Mouse (Mus musculus): ENCODE measurements around the gene 1500015O10Rik. TPM values are rescaled to one million over a fixed set of nuclear protein-coding genes. Genes with fewer than 3 reads are reported as not detected.

The 1500015O10Rik gene
- polyA plus RNA-seq (2015; fragmentation: Nextera tagmentation; extraction: Ambion mirVana) = 0.57 and 0.81 TPM in 2 replicates

DNA sequence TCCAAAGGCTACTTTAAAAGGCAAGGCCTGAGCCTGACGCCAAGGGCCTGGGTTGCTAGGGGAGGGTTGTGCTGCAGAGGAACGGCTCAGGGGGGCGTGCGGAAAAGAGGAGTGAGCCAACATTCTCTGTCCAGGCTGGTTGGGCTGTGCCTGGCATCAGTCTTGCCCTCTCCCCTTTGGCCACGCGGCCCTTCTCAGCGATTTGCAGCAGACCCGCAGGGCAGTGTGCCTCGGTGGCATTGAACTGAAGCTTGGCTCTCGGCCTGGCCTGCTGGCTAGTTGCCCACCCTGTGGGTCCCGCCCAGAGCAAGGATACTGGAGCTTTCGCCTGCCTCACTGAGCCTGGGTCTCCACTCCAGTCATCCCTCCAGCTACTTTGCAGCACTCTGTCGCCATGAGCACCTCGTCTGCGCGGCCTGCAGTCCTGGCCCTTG is at the start of gene 1500015O10Rik:
Gene 1500015O10Rik, plus strand, starts transcription at position 112 of the 434 bp plus-strand sequence.
- 62% methylated on average over 16 of the region's 16 CpGs for WGBS (ENCODE audit: insufficient replicate concordance)
- Histone ChIP-seq H3K4me3 (ENCODE audit: low read depth, low read length) (no peak within 1 kb of the TSS), H3K9ac (ENCODE audit: low read depth, low read length) (no peak within 1 kb of the TSS), H3K27me3 (ENCODE audit: control insufficient read depth, insufficient read depth, low read depth, low read length) (no peaks in the 10 kb centered on the region), H3K4me1 (ENCODE audit: control insufficient read depth, low read depth, low read length) (no peaks in the 10 kb centered on the region), H3K4me2 (ENCODE audit: low read depth, low read length) (no peak within 1 kb of the TSS), H3K27ac (ENCODE audit: low read length) (no peak within 1 kb of the TSS), H3K9me3 (replicated peaks; ENCODE audit: control insufficient read depth, low read length) (no peaks in the 10 kb centered on the region), H3K36me3 (ENCODE audit: control insufficient read depth, insufficient read depth) (no peaks in the 10 kb centered on the region)
- ATAC-seq (ENCODE audit: low read depth) = no peak

DNA sequence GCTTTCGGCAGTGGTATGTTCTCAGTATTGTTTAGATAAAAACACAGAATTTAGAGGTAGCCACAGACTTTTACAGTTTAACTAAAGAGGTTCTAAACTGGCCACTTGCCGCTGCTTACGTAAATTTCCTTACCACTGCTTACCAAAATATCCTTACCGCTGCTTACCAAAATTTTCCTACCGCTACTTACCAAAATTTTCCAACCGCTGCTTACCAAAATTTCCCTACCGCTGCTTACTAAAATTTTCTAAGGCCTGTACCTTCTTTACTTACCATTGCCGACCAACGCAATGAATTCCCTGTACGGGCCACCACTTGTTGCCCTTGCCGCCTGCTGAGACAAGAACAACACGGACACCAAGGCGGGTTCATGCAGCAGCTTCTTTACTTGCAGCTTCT is 40.4 kb upstream of the 1500015O10Rik start:
- Histone ChIP-seq H3K36me3 (ENCODE audit: control insufficient read depth, insufficient read depth) (no peaks in the 10 kb centered on the region), H3K9me3 (replicated peaks; ENCODE audit: control insufficient read depth, low read length) (no peaks in the 10 kb centered on the region), H3K4me2 (ENCODE audit: low read depth, low read length) (no peak overlapping the region), H3K27ac (ENCODE audit: low read length) (no peak overlapping the region), H3K4me3 (ENCODE audit: low read depth, low read length) (no peak overlapping the region), H3K27me3 (ENCODE audit: control insufficient read depth, insufficient read depth, low read depth, low read length) (no peaks in the 10 kb centered on the region), H3K4me1 (ENCODE audit: control insufficient read depth, low read depth, low read length) (no peaks in the 10 kb centered on the region), H3K9ac (ENCODE audit: low read depth, low read length) (no peak overlapping the region)
- WGBS (ENCODE audit: insufficient replicate concordance) = 84% methylated on average over 13 of the region's 13 CpGs
- ATAC-seq (ENCODE audit: low read depth) = no peak

DNA sequence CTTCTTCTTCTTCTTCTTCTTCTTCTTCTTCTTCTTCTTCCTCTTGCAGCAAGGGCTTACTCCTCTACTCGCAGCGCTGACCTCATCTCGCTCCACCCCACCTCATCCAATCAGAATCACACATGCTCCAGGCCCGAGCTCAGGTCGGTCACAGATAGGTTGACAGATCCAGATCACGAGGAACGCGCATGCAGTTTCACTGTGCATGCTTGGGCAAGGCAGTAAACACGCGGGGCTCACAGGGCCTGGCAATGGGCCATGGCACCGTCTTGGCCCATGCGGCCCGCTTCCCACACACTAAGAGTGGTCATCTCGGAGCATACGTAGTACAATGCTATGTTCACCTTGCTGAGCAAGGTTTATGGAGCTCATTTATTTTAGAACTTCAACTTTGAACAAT is 39.9 kb upstream of the 1500015O10Rik start:
- Histone ChIP-seq H3K4me2 (ENCODE audit: low read depth, low read length) (no peak overlapping the region), H3K4me1 (ENCODE audit: control insufficient read depth, low read depth, low read length) (no peaks in the 10 kb centered on the region), H3K36me3 (ENCODE audit: control insufficient read depth, insufficient read depth) (no peaks in the 10 kb centered on the region), H3K27me3 (ENCODE audit: control insufficient read depth, insufficient read depth, low read depth, low read length) (no peaks in the 10 kb centered on the region), H3K4me3 (ENCODE audit: low read depth, low read length) (no peak overlapping the region), H3K9me3 (replicated peaks; ENCODE audit: control insufficient read depth, low read length) (no peaks in the 10 kb centered on the region), H3K27ac (ENCODE audit: low read length) (no peak overlapping the region), H3K9ac (ENCODE audit: low read depth, low read length) (no peak overlapping the region)
- ATAC-seq (ENCODE audit: low read depth) = no peak
- WGBS (ENCODE audit: insufficient replicate concordance) = 74% methylated on average over 15 of the region's 15 CpGs

DNA sequence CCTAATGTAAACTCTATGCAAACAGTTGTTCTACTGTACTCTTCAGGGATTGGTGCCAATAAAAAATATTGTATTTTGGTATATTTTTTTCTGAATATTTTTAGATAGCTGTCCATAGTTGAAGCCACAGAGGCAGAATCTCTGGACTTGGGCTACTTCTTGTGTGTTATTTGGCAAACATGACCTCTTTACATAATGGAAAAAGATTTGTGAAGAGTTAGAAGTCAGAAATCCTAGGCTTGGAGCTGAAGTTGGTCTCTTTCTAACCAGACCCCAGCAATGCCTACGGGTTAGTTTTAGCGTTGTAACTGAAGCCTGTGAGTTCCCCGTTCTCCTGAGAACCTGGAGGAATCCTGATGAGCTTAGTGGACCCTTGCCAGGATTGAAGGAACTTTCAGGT is 36.3 kb upstream of the 1500015O10Rik start:
- H3K4me1 ChIP-seq (ENCODE audit: control insufficient read depth, low read depth, low read length) = no peaks in the 10 kb centered on the region
- H3K36me3 ChIP-seq (ENCODE audit: control insufficient read depth, insufficient read depth) = no peaks in the 10 kb centered on the region
- no peak overlapping the region for H3K4me2 ChIP-seq (ENCODE audit: low read depth, low read length)
- H3K4me3 ChIP-seq (ENCODE audit: low read depth, low read length) = no peak overlapping the region
- no peak overlapping the region for H3K9ac ChIP-seq (ENCODE audit: low read depth, low read length)
- H3K27me3 ChIP-seq (ENCODE audit: control insufficient read depth, insufficient read depth, low read depth, low read length) = no peaks in the 10 kb centered on the region
- ATAC-seq (ENCODE audit: low read depth) = no peak
- 64% methylated on average over 3 of the region's 3 CpGs for WGBS (ENCODE audit: insufficient replicate concordance)
- no peak overlapping the region for H3K27ac ChIP-seq (ENCODE audit: low read length)
- no peaks in the 10 kb centered on the region for H3K9me3 ChIP-seq (replicated peaks; ENCODE audit: control insufficient read depth, low read length)

DNA sequence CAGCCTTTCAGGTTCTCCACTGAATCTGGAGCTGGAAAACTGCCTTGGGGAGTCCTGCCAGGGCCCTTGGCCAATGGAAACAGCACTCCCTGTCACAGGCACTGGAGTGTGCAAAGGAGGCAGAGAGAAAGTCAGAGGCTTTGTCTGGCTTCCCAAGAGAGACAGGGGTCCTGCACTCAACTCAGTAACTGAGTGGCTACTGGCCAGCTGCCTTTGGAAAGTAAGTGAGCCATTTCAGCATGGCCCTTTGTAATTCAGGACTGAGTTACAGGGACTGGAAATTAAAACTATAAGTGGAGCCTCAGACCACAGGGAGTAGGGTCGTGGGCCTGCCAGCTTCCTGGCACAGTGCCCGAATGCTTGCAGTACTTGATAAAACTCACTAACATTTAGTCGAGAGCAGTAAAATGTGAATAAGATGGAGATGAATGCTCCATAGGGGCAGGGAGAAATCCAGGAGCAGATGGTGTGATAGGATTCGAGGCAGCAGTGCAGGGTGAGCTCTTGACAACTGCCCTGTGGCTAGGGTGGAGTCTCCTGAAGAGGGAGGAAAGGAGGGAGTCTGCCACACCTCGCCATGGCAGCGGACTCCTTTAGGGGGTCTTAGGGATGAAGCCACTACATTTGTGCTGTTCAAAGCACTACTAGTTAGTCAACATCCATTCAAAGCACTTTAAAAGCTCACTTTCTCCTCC is 35.4 kb upstream of the 1500015O10Rik start:
- ATAC-seq (ENCODE audit: low read depth) = no peak
- no peak overlapping the region for H3K4me3 ChIP-seq (ENCODE audit: low read depth, low read length)

DNA sequence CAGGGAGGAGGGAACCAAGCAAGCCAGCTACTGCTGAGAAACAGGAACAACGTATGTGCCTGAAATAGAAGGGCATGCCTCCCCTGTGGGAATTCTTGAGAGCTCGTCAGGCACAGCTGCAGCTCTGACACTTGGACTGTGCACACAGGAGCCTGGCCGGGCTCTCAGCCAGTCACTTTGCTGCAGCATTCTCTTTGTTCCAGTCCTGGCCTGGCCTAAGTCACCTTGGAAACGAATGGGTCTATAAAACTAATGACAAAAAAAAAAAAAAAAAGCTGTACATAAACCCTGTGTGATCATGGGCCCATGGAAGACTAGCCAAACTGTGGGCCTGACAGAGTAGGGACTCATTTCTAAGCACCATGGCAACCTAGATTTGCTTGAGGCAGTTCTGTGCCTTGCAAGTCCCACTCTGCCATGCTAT is 31.8 kb upstream of the 1500015O10Rik start:
- no peaks in the 10 kb centered on the region for H3K27me3 ChIP-seq (ENCODE audit: control insufficient read depth, insufficient read depth, low read depth, low read length)
- no peak overlapping the region for H3K9ac ChIP-seq (ENCODE audit: low read depth, low read length)
- no peak overlapping the region for H3K27ac ChIP-seq (ENCODE audit: low read length)
- no peaks in the 10 kb centered on the region for H3K36me3 ChIP-seq (ENCODE audit: control insufficient read depth, insufficient read depth)
- 29% methylated on average over 4 of the region's 4 CpGs for WGBS (ENCODE audit: insufficient replicate concordance)
- H3K4me3 ChIP-seq (ENCODE audit: low read depth, low read length) = no peak overlapping the region
- no peak overlapping the region for H3K4me2 ChIP-seq (ENCODE audit: low read depth, low read length)
- no peaks in the 10 kb centered on the region for H3K4me1 ChIP-seq (ENCODE audit: control insufficient read depth, low read depth, low read length)
- ATAC-seq (ENCODE audit: low read depth) = no peak
- H3K9me3 ChIP-seq (replicated peaks; ENCODE audit: control insufficient read depth, low read length) = no peaks in the 10 kb centered on the region

More for the DNA sequence above, 35.4 kb upstream of the 1500015O10Rik start:
- Histone ChIP-seq H3K27ac (ENCODE audit: low read length) (no peak overlapping the region), H3K36me3 (ENCODE audit: control insufficient read depth, insufficient read depth) (no peaks in the 10 kb centered on the region), H3K27me3 (ENCODE audit: control insufficient read depth, insufficient read depth, low read depth, low read length) (no peaks in the 10 kb centered on the region), H3K9ac (ENCODE audit: low read depth, low read length) (no peak overlapping the region), H3K4me2 (ENCODE audit: low read depth, low read length) (no peak overlapping the region), H3K9me3 (replicated peaks; ENCODE audit: control insufficient read depth, low read length) (no peaks in the 10 kb centered on the region), H3K4me1 (ENCODE audit: control insufficient read depth, low read depth, low read length) (no peaks in the 10 kb centered on the region)
- 38% methylated on average over 6 of the region's 6 CpGs for WGBS (ENCODE audit: insufficient replicate concordance)

GRCm38 (mm10) chr1:43714841-43715240 is 15.6 kb upstream of the 1500015O10Rik start:
- H3K4me2 ChIP-seq (ENCODE audit: low read depth, low read length) = no peak overlapping the region
- H3K36me3 ChIP-seq (ENCODE audit: control insufficient read depth, insufficient read depth) = no peaks in the 10 kb centered on the region
- H3K27me3 ChIP-seq (ENCODE audit: control insufficient read depth, insufficient read depth, low read depth, low read length) = no peaks in the 10 kb centered on the region
- no peak for ATAC-seq (ENCODE audit: low read depth)
- H3K9ac ChIP-seq (ENCODE audit: low read depth, low read length) = no peak overlapping the region
- no peak overlapping the region for H3K27ac ChIP-seq (ENCODE audit: low read length)
- H3K4me1 ChIP-seq (ENCODE audit: control insufficient read depth, low read depth, low read length) = no peaks in the 10 kb centered on the region
- no peak overlapping the region for H3K4me3 ChIP-seq (ENCODE audit: low read depth, low read length)
- 54% methylated on average over 2 of the region's 2 CpGs for WGBS (ENCODE audit: insufficient replicate concordance)
- H3K9me3 ChIP-seq (replicated peaks; ENCODE audit: control insufficient read depth, low read length) = no peaks in the 10 kb centered on the region

GRCm38 (mm10) chr1:43717967-43718366 is 12.4 kb upstream of the 1500015O10Rik start:
- Histone ChIP-seq H3K27ac (ENCODE audit: low read length) (no peak overlapping the region), H3K9me3 (replicated peaks; ENCODE audit: control insufficient read depth, low read length) (no peaks in the 10 kb centered on the region), H3K4me2 (ENCODE audit: low read depth, low read length) (no peak overlapping the region), H3K27me3 (ENCODE audit: control insufficient read depth, insufficient read depth, low read depth, low read length) (no peaks in the 10 kb centered on the region), H3K9ac (ENCODE audit: low read depth, low read length) (no peak overlapping the region), H3K36me3 (ENCODE audit: control insufficient read depth, insufficient read depth) (no peaks in the 10 kb centered on the region), H3K4me1 (ENCODE audit: control insufficient read depth, low read depth, low read length) (no peaks in the 10 kb centered on the region), H3K4me3 (ENCODE audit: low read depth, low read length) (no peak overlapping the region)
- WGBS (ENCODE audit: insufficient replicate concordance) = 52% methylated on average over 7 of the region's 7 CpGs
- no peak for ATAC-seq (ENCODE audit: low read depth)

DNA sequence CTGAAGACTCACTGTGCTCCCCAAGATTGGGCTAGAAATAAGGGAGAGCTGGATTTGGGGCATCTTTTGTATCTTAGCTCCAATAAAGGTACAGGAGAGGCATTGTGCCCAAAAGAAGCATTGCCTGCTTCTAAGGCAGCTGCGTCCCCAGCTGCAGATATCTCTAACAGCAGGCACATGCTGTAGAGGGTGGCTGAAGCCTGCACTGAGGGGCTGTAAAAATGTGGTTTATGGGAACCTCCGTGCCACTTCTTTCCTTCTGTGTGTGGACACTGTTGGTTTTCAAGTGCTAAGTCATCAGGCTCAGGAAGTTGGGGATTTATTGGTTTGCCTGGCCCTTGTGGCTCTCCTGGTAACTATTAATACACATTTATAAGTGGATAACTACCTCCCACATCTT is 11.6 kb upstream of the 1500015O10Rik start:
- WGBS (ENCODE audit: insufficient replicate concordance) = 29% methylated on average over 2 of the region's 2 CpGs
- Histone ChIP-seq H3K27ac (ENCODE audit: low read length) (no peak overlapping the region), H3K4me3 (ENCODE audit: low read depth, low read length) (no peak overlapping the region), H3K4me2 (ENCODE audit: low read depth, low read length) (no peak overlapping the region), H3K27me3 (ENCODE audit: control insufficient read depth, insufficient read depth, low read depth, low read length) (no peaks in the 10 kb centered on the region), H3K4me1 (ENCODE audit: control insufficient read depth, low read depth, low read length) (no peaks in the 10 kb centered on the region), H3K9ac (ENCODE audit: low read depth, low read length) (no peak overlapping the region), H3K9me3 (replicated peaks; ENCODE audit: control insufficient read depth, low read length) (no peaks in the 10 kb centered on the region), H3K36me3 (ENCODE audit: control insufficient read depth, insufficient read depth) (no peaks in the 10 kb centered on the region)
- no peak for ATAC-seq (ENCODE audit: low read depth)
